ENCODE assay signal across 12 mouse cellular contexts in the genomic region with DNA sequence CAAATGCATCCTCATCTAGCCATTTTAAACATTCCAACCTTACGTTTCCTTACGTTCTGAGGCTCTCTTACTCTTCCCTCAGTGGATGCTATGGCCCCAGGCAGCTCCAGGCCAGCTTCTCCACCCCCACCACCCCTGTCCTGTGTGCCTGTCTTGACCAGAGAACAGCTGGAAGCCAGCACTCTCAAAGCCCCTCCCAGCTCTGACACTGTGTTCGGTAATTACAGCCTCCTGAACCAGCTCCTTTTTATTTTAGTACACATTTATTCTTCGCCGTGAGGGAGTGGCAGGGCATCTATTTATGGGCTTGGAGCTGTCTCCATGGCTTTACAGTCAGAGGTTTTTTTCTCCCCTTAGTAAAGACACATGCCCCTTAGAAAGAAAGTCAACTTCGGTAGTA.
DNase-seq lines count a peak whose midpoint lies in the region; ATAC-seq and TF ChIP-seq lines count a peak whose summit lies in the region.
"Had no signal": no experiment of that assay in that cellular context is flagged by ENCODE, and none has a peak within 500 bp of the region (broad histone marks: within the 10 kb centered on the region; RNA-seq: fewer than 3 reads in every experiment).

No protein-coding gene starts in this region.

- no peak for TF ChIP-seq EP300 in heart, adult 2 months (IDR thresholded peaks at IDR 0.05; ENCODE audit: insufficient read depth, low read depth, low read length)

- H3K27ac ChIP-seq in heart, adult 2 months: no peak overlapping the region; the same call in 1 of the 2 replicates
- H3K27ac ChIP-seq in limb, embryonic 12.5 days: peak overlapping the region; percentile 62; the same call in 1 of the 2 replicates
- H3K27ac ChIP-seq in limb, embryonic 10.5 days: no peak overlapping the region
- peak overlapping the region; percentile 60; the same call in 1 of the 2 replicates for H3K27ac ChIP-seq in embryonic facial prominence, embryonic 13.5 days
- H3K27ac ChIP-seq: macrophage had no signal

- TF ChIP-seq POLR2A in heart, adult 2 months (IDR thresholded peaks at IDR 0.05; ENCODE audit: insufficient read depth, low read depth, low read length): no peak
- TF ChIP-seq POLR2A in myocyte (IDR thresholded peaks at IDR 0.05; ENCODE audit: insufficient read length, low read depth): no peak

- H3K79me2 ChIP-seq in heart, adult 2 months (replicated peaks; ENCODE audit: control insufficient read depth, insufficient read depth, low read length): no peaks in the 10 kb centered on the region
- no peaks in the 10 kb centered on the region for H3K79me2 ChIP-seq in myocyte (ENCODE audit: control insufficient read depth, insufficient read depth)

- H3K4me1 ChIP-seq in heart, adult 2 months (ENCODE audit: control insufficient read depth, insufficient read depth, low read length): peaks cover 3% of the 10 kb centered on the region
- H3K4me1 ChIP-seq in limb, embryonic 12.5 days (replicated peaks): peaks cover 49% of the 10 kb centered on the region
- 0 out of 2 replicates have a peak, but pooled peaks cover 3% of the 10 kb centered on the region for H3K4me1 ChIP-seq in limb, embryonic 10.5 days
- peaks cover 45% of the 10 kb centered on the region for H3K4me1 ChIP-seq in embryonic facial prominence, embryonic 13.5 days

- no peak overlapping the region for H3K4me2 ChIP-seq in limb, embryonic 12.5 days
- H3K4me2 ChIP-seq in embryonic facial prominence, embryonic 13.5 days: no peak overlapping the region
- H3K4me2 ChIP-seq in myocyte (ENCODE audit: low read depth): no peak overlapping the region

- whole genome bisulfite sequencing in heart, adult 2 months: 27% methylated on average over 6 of the region's 6 CpGs
- 34% methylated on average over 6 of the region's 6 CpGs for WGBS in limb, embryonic 12.5 days
- WGBS in limb, embryonic 10.5 days: 53% methylated on average over 6 of the region's 6 CpGs
- 30% methylated on average over 6 of the region's 6 CpGs for WGBS in embryonic facial prominence, embryonic 13.5 days

- no peak for DNase-seq in heart, adult 2 months
- no peak for DNase-seq in heart, postnatal 36 days
- no peak for DNase-seq in limb, embryonic 10.5 days (ENCODE audit: low spot score)
- no peak for DNase-seq in thymus, postnatal 25 days
- DNase-seq in layer of hippocampus, adult 9-10 months (ENCODE audit: low spot score): no peak
- DNase-seq: left cerebral cortex, postnatal 4 days; thymus, postnatal 36 days had no signal

- H3K9ac ChIP-seq in heart, adult 2 months (ENCODE audit: low read depth, low read length): 0 out of 2 replicates have a peak overlapping the region, but pooled peaks have one; percentile 22
- H3K9ac ChIP-seq in limb, embryonic 12.5 days (replicated peaks): no peak overlapping the region
- H3K9ac ChIP-seq in embryonic facial prominence, embryonic 13.5 days: no peak overlapping the region

- no peak for ATAC-seq in limb, embryonic 12.5 days (ENCODE audit: insufficient number of reproducible peaks, insufficient read depth, low FRiP score, low TSS enrichment, low read depth)
- 0 out of 2 replicates have a peak, but pooled peaks have one; percentile 65 for ATAC-seq in embryonic facial prominence, embryonic 13.5 days (ENCODE audit: insufficient number of reproducible peaks, insufficient read depth, low FRiP score, low TSS enrichment, low read depth)

- no peak for TF ChIP-seq CTCF in heart, adult 2 months (IDR thresholded peaks at IDR 0.05)

- no peak overlapping the region for H3ac ChIP-seq in myocyte (ENCODE audit: control insufficient read depth, insufficient read length)

- H3K4me3 ChIP-seq in heart, adult 2 months: no peak overlapping the region
- H3K4me3 ChIP-seq in limb, embryonic 12.5 days (replicated peaks): no peak overlapping the region
- H3K4me3 ChIP-seq in limb, embryonic 10.5 days: no peak overlapping the region
- no peak overlapping the region for H3K4me3 ChIP-seq in embryonic facial prominence, embryonic 13.5 days
- no peak overlapping the region for H3K4me3 ChIP-seq in myocyte

- H3K27me3 ChIP-seq in heart, adult 2 months (ENCODE audit: control insufficient read depth, insufficient read depth, low read length): no peaks in the 10 kb centered on the region
- no peaks in the 10 kb centered on the region for H3K27me3 ChIP-seq in limb, embryonic 12.5 days
- H3K27me3 ChIP-seq in limb, embryonic 10.5 days (ENCODE audit: low read depth, poor library complexity, severe bottlenecking): no peaks in the 10 kb centered on the region
- no peaks in the 10 kb centered on the region for H3K27me3 ChIP-seq in embryonic facial prominence, embryonic 13.5 days
- no peaks in the 10 kb centered on the region for H3K27me3 ChIP-seq in myocyte (ENCODE audit: control insufficient read depth, insufficient read depth, insufficient read length)
- H3K27me3 ChIP-seq: CH12.LX had no signal

- intact Hi-C loops in heart, adult 2 months (cut with DNase I): loop anchor here (5.0 kb wide), 1 partner anchor 224 kb away; no protein-coding TSS in a partner anchor
- intact Hi-C loops in heart, postnatal 36 days (cut with DNase I): no loop called here

- no peaks in the 10 kb centered on the region for H3K9me3 ChIP-seq in limb, embryonic 12.5 days
- H3K9me3 ChIP-seq in limb, embryonic 10.5 days (replicated peaks): no peaks in the 10 kb centered on the region
- no peaks in the 10 kb centered on the region for H3K9me3 ChIP-seq in embryonic facial prominence, embryonic 13.5 days

- peaks cover 23% of the 10 kb centered on the region for H3K36me3 ChIP-seq in heart, adult 2 months (ENCODE audit: control insufficient read depth, insufficient read depth, low read length)
- peaks cover 60% of the 10 kb centered on the region for H3K36me3 ChIP-seq in limb, embryonic 12.5 days
- H3K36me3 ChIP-seq in limb, embryonic 10.5 days: peaks cover 81% of the 10 kb centered on the region
- H3K36me3 ChIP-seq in embryonic facial prominence, embryonic 13.5 days: peaks cover 35% of the 10 kb centered on the region
- H3K36me3 ChIP-seq in myocyte (ENCODE audit: control insufficient read depth, insufficient read depth): peaks cover 22% of the 10 kb centered on the region

TF ChIP-seq in myocyte, 11 proteins besides CTCF, POLR2A, EP300 and RAD21:
- peak in 2 of 3 experiments; percentile 9 to 46 for TF ChIP-seq MYOD1 (IDR thresholded peaks at IDR 0.05; ENCODE audit: control insufficient read depth in 1 of 3, insufficient read length in 2 of 3, low read depth in 2 of 3)
- TF ChIP-seq MYOG (IDR thresholded peaks at IDR 0.05; ENCODE audit: control insufficient read depth in 1 of 3, insufficient read depth in 1 of 3, insufficient read length in 2 of 3, low read depth in 2 of 3): peak in 2 of 3 experiments; percentile 28 to 51
- TF ChIP-seq E2F4 (IDR thresholded peaks at IDR 0.05; ENCODE audit: insufficient read depth): no peak

Comparison
In these comparisons a context has a peak if more than half of its experiments do, and no peak if none do; other contexts are left out.
1. H3K27ac ChIP-seq: peak in limb, embryonic 12.5 days (single experiment) and embryonic facial prominence, embryonic 13.5 days (single experiment); none in heart, adult 2 months (single experiment) and limb, embryonic 10.5 days (single experiment).